Mouse (Mus musculus): ENCODE results near the gene Chd8. TPM values are rescaled to one million over a fixed set of nuclear protein-coding genes. Genes with fewer than 3 reads are reported as not detected.
A peak's percentile ranks its signal among the peaks of the same experiment; 100 is the strongest.
"Not testable (repeated sequence)": the region's sequence is repeated elsewhere in the genome, so short reads cannot be mapped to it uniquely, and the experiment has no call there.

Gene Chd8
- 64.4 TPM for polyA plus RNA-seq (2021)

- ChIA-PET CTCF (interaction anchor here (1.0 to 2.6 kb wide), 6 partner anchors 10 to 73 kb away, joined by 3 to 9 read pairs (median 5); partner anchors contain the start of genes Rab2b and Tox4), POLR2A (interaction anchor here (0.9 to 1.6 kb wide), 2 partner anchors 13 to 18 kb away, joined by 3 to 11 read pairs; no protein-coding TSS in a partner anchor)
- DNase-seq (ENCODE audit: low read depth, low spot score) (peak; percentile 81), ATAC-seq (peak; percentile 100)
- no peaks in the 10 kb centered on the region for H3K27me3 ChIP-seq
- in situ Hi-C loops (cut with MboI; ENCODE audit: low pct_unique_long_range_greater_than_20kb): no loop called here
- TF ChIP-seq CTCF (IDR thresholded peaks at IDR 0.05): peak; percentile 99
Observed at GRCm38 (mm10) chr14:52257484-52258213, at the start of gene Chd8. Gene Chd8 (minus strand): TSS chr14:52257780.

- no peak for DNase-seq (ENCODE audit: low read depth, low spot score)
- H3K27me3 ChIP-seq: no peaks in the 10 kb centered on the region
- no peak for TF ChIP-seq CTCF (IDR thresholded peaks at IDR 0.05)
- no peak for ATAC-seq
- ChIA-PET POLR2A (interaction anchor here (0.6 to 3.0 kb wide), 3 partner anchors 10 to 108 kb away, joined by 3 to 11 read pairs (median 6); no protein-coding TSS in a partner anchor), CTCF (interaction anchor here (1.4 to 4.0 kb wide), 4 partner anchors 10 to 34 kb away, joined by 4 to 22 read pairs (median 6); no protein-coding TSS in a partner anchor)
- in situ Hi-C loops (cut with MboI; ENCODE audit: low pct_unique_long_range_greater_than_20kb): no loop called here
Observed at GRCm38 (mm10) chr14:52306100-52306499, 48.5 kb upstream of the Chd8 start.

DNA sequence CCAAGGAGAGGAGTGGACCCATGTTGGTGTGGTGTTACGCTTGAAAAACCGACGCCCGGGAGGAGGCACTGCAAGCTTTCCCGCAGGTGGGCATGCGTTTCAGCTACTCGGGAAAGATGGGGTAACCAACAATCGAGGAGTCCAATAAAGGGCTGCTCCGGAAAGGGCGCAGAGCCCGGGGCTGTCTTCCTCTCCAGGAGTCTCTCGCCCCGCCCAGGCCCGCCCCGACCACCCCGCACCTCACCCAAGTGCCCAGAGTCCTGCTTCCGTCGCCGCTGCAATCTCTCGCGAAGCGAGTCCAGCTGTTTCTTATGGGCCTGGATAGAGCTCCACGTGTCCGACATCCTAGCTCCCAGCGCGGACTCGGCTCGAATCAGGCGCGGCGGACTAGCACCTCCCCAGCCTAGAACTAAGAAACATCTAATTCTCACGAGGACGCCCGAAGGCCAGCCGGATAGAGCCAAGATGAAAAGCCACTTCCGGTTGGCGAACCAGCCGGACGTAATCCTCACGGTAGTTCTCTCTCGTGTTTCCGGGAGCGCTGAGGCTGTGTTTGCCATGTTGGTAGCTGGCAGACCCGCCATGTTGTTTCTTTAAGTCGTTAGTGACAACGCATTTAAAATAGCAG is 47.2 kb upstream of the Chd8 start, which contains the start of gene Mettl3:
Gene Mettl3 (minus strand): TSS at position 485 of the 628 bp plus-strand sequence.
- no peak for TF ChIP-seq CTCF (IDR thresholded peaks at IDR 0.05)
- peak; percentile 72 for DNase-seq (ENCODE audit: low read depth, low spot score)
- POLR2A ChIA-PET: interaction anchor here (1.3 to 3.0 kb wide), 2 partner anchors 12 to 32 kb away, joined by 4 to 11 read pairs; no protein-coding TSS in a partner anchor
- peak; percentile 95 for ATAC-seq
- H3K27me3 ChIP-seq: no peaks in the 10 kb centered on the region
- in situ Hi-C loops (cut with MboI; ENCODE audit: low pct_unique_long_range_greater_than_20kb): no loop called here
- CTCF ChIA-PET: interaction anchor here (1.1 to 4.0 kb wide), 8 partner anchors 9 to 38 kb away, joined by 3 to 22 read pairs (median 4); no protein-coding TSS in a partner anchor

DNA sequence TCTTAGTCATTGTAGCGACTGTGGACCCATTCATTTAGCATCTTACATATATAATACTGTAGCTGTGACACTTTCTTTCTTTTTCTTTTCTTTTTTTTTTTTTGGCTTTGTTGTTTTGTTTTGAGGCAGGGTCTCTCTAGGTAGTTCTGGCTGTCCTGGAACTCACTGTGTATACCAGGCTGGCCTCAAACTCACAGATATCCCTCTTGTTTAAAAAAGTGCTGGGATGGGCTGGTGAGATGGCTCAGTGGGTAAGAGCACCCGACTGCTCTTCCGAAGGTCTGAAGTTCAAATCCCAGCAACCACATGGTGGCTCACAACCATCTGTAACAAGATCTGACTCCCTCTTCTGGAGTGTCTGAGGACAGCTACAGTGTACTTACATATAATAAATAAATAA is 45.9 kb upstream of the Chd8 start:
- CTCF ChIA-PET: interaction anchor here (1.6 to 4.0 kb wide), 3 partner anchors 8 to 36 kb away, joined by 4 to 22 read pairs (median 8); no protein-coding TSS in a partner anchor
- DNase-seq (ENCODE audit: low read depth, low spot score); H3K27me3 ChIP-seq; in situ Hi-C loops (cut with MboI; ENCODE audit: low pct_unique_long_range_greater_than_20kb); ATAC-seq: not testable (repeated sequence)
- POLR2A ChIA-PET: interaction anchor here (0.6 to 3.0 kb wide), 2 partner anchors 8 to 13 kb away, joined by 3 to 11 read pairs; no protein-coding TSS in a partner anchor

GRCm38 (mm10) chr14:52295558-52296264 is 38.1 kb upstream of the Chd8 start:
- CTCF ChIA-PET: interaction anchor here (0.9 to 6.4 kb wide), 11 partner anchors 9 to 51 kb away, joined by 3 to 56 read pairs (median 5); partner anchors contain the start of genes Mettl3, Rab2b and Tox4
- DNase-seq (ENCODE audit: low read depth, low spot score): no peak
- no peaks in the 10 kb centered on the region for H3K27me3 ChIP-seq
- ATAC-seq: no peak
- POLR2A ChIA-PET: interaction anchor here (1.7 kb wide), 1 partner anchor 44 kb away, joined by 7 read pairs; no protein-coding TSS in a partner anchor
- in situ Hi-C loops (cut with MboI; ENCODE audit: low pct_unique_long_range_greater_than_20kb): loop anchor here (5.0 kb wide), 1 partner anchor 42 kb away; no protein-coding TSS in a partner anchor
- peak; percentile 59 for TF ChIP-seq CTCF (IDR thresholded peaks at IDR 0.05)

DNA sequence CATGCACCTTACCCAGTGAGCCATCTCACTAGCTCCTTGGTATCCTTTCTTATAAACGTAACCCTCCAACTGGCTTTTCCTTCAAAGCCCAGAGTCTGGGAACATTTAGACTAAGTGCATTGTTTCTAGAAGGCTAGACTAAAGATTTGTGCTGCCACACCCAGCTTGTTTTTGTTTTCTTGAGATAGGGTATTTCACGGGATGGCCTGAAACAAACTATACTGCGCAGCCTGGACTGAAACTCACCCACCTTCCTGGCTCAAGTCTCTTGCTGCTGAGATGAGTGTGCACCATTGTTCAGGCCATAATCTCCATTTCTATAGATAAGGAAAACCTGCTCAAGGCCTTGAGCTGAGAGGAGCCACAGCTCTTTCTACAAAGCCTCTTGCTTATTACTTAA is 26.6 kb upstream of the Chd8 start:
- no peak for DNase-seq (ENCODE audit: low read depth, low spot score)
- no peak for ATAC-seq
- no peak for TF ChIP-seq CTCF (IDR thresholded peaks at IDR 0.05)
- ChIA-PET POLR2A (no interaction called here), CTCF (interaction anchor here (1.6 kb wide), 1 partner anchor 12 kb away, joined by 5 read pairs; no protein-coding TSS in a partner anchor)
- in situ Hi-C loops (cut with MboI; ENCODE audit: low pct_unique_long_range_greater_than_20kb): no loop called here
- H3K27me3 ChIP-seq: no peaks in the 10 kb centered on the region

- ChIA-PET CTCF (interaction anchor here (1.2 to 1.6 kb wide), 3 partner anchors 12 to 159 kb away, joined by 3 to 5 read pairs (median 4); partner anchors contain the start of gene Mettl3), POLR2A (no interaction called here)
- in situ Hi-C loops (cut with MboI; ENCODE audit: low pct_unique_long_range_greater_than_20kb): no loop called here
- ATAC-seq: no peak
- no peaks in the 10 kb centered on the region for H3K27me3 ChIP-seq
- no peak for TF ChIP-seq CTCF (IDR thresholded peaks at IDR 0.05)
- DNase-seq (ENCODE audit: low read depth, low spot score): no peak
Observed at GRCm38 (mm10) chr14:52283629-52284028, 26.0 kb upstream of the Chd8 start.

- no peak for TF ChIP-seq CTCF (IDR thresholded peaks at IDR 0.05)
- ChIA-PET POLR2A (interaction anchor here (1.2 kb wide), 1 partner anchor 35 kb away, joined by 4 read pairs; no protein-coding TSS in a partner anchor), CTCF (interaction anchor here (1.1 to 2.2 kb wide), 4 partner anchors 11 to 23 kb away, joined by 3 to 9 read pairs (median 6); partner anchors contain the start of gene Chd8)
- DNase-seq (ENCODE audit: low read depth, low spot score): no peak
- H3K27me3 ChIP-seq: no peaks in the 10 kb centered on the region
- ATAC-seq: no peak
- in situ Hi-C loops (cut with MboI; ENCODE audit: low pct_unique_long_range_greater_than_20kb): no loop called here
Observed at GRCm38 (mm10) chr14:52279747-52280120, 22.2 kb upstream of the Chd8 start.

GRCm38 (mm10) chr14:52278932-52279746 is 21.6 kb upstream of the Chd8 start, which contains the start of the genes Tox4 and Rab2b:
Gene Tox4 (plus strand): TSS chr14:52279146.
Gene Rab2b (minus strand): TSS chr14:52279545.
- TF ChIP-seq CTCF (IDR thresholded peaks at IDR 0.05): peak; percentile 100
- peak; percentile 99 for ATAC-seq
- no peaks in the 10 kb centered on the region for H3K27me3 ChIP-seq
- ChIA-PET CTCF (interaction anchor here (0.7 to 2.2 kb wide), 7 partner anchors 9 to 84 kb away, joined by 3 to 9 read pairs (median 3); partner anchors contain the start of gene Chd8), POLR2A (interaction anchor here (1.2 kb wide), 1 partner anchor 35 kb away, joined by 4 read pairs; no protein-coding TSS in a partner anchor)
- in situ Hi-C loops (cut with MboI; ENCODE audit: low pct_unique_long_range_greater_than_20kb): no loop called here
- peak; percentile 97 for DNase-seq (ENCODE audit: low read depth, low spot score)
